Mouse (Mus musculus): ENCODE results near the gene Rps8.

- no peak for TF ChIP-seq CTCF (IDR thresholded peaks at IDR 0.05)
- TF ChIP-seq EP300 (IDR thresholded peaks at IDR 0.05), result no peak
These were observed 29.3 kb downstream of the Rps8 start, which contains the start of gene Tctex1d4 for GRCm38 (mm10) chr4:117126675-117127290.
